Mouse (Mus musculus) hindbrain, postnatal 0 days (tissue): ENCODE data around the gene Gm20518. TPM values are rescaled to one million over a fixed set of nuclear protein-coding genes. Genes with fewer than 3 reads are reported as not detected.

Experiments used
- ATAC-seq: fragments of 200-750 bp; cut with Nextera tagmentation; 2 replicates; pipeline ENCODE4 v1.8.0; 2017; ENCODE audit warnings: mild to moderate bottlenecking, moderate TSS enrichment, moderate library complexity
- DNase-seq: peaks from one replicate; pipeline ENCODE4 v3.0.0-alpha.2; 2015; ENCODE audit warnings: low spot score
- H3K27ac ChIP-seq: fragments of 300-500 bp; sonication (generic); 2 replicates; pipeline ENCODE4 v1.5.1; 2014; ENCODE audit warnings: mild to moderate bottlenecking
- H3K27me3 ChIP-seq: fragments of 300-500 bp; sonication (generic); 2 replicates; pipeline ENCODE4 v1.6.1; 2014; ENCODE audit warnings: low read length, mixed read lengths; ENCODE audit not compliant: insufficient read depth
- H3K36me3 ChIP-seq: fragments of 300-500 bp; sonication (generic); 2 replicates; pipeline ENCODE4 v1.6.1; 2014; ENCODE audit warnings: low read length, mixed read lengths; ENCODE audit not compliant: insufficient read depth
- H3K4me1 ChIP-seq: fragments of 300-500 bp; sonication (generic); 2 replicates; pipeline ENCODE4 v1.6.1; 2014; ENCODE audit warnings: antibody characterized with exemption, low read length, mixed read lengths; ENCODE audit not compliant: insufficient read depth
- H3K4me2 ChIP-seq: fragments of 300-500 bp; sonication (generic); 2 replicates; pipeline ENCODE4 v1.6.1; 2014; ENCODE audit warnings: low read depth, mild to moderate bottlenecking, low read length, moderate library complexity, mixed read lengths
- H3K4me3 ChIP-seq: fragments of 300-500 bp; sonication (generic); 2 replicates; pipeline ENCODE4 v1.5.1; 2014; ENCODE audit warnings: low read length
- H3K9ac ChIP-seq: fragments of 300-500 bp; sonication (generic); replicated peaks from 2 replicates; pipeline ENCODE4 v1.6.1; 2014; ENCODE audit warnings: mild to moderate bottlenecking, low read length, moderate library complexity, mixed read lengths
- H3K9me3 ChIP-seq: fragments of 300-500 bp; sonication (generic); 2 replicates; pipeline ENCODE4 v1.6.1; 2016; ENCODE audit warnings: low read length, mixed read lengths
- CTCF ChIP-seq: IDR thresholded peaks from 2 replicates; pipeline ENCODE4 v1.5.1; 2016; ENCODE audit warnings: antibody characterized with exemption, control low read depth, low read depth
- WGBS: fragments of 180-500 bp; shearing (Covaris S2); extraction: QIAGEN DNeasy Blood & Tissue Kit; methylation state at CpG from one replicate; pipeline ENCODE4 v1.1.7; 2014; 5-methylcytosine and 5-hydroxymethylcytosine counted together
- polyA plus RNA-seq: library from polyadenylated mRNA; unstranded; fragments of >200 nt; fragmentation: Nextera tagmentation; extraction: Ambion mirVana; gene quantifications from 2 replicates; pipeline ENCODE4 v1.2.1, GENCODE M21; 2015
- total RNA-seq: library from RNA; depleted of rRNA; stranded (reverse); fragments of >200 nt; gene quantifications from 2 replicates; pipeline ENCODE4 v1.2.3, GENCODE M21; 2014

Gm20518 gene
- total and polyA plus RNA-seq, 2 experiments from 2014 or later: 0.20 to 0.42 TPM

DNA sequence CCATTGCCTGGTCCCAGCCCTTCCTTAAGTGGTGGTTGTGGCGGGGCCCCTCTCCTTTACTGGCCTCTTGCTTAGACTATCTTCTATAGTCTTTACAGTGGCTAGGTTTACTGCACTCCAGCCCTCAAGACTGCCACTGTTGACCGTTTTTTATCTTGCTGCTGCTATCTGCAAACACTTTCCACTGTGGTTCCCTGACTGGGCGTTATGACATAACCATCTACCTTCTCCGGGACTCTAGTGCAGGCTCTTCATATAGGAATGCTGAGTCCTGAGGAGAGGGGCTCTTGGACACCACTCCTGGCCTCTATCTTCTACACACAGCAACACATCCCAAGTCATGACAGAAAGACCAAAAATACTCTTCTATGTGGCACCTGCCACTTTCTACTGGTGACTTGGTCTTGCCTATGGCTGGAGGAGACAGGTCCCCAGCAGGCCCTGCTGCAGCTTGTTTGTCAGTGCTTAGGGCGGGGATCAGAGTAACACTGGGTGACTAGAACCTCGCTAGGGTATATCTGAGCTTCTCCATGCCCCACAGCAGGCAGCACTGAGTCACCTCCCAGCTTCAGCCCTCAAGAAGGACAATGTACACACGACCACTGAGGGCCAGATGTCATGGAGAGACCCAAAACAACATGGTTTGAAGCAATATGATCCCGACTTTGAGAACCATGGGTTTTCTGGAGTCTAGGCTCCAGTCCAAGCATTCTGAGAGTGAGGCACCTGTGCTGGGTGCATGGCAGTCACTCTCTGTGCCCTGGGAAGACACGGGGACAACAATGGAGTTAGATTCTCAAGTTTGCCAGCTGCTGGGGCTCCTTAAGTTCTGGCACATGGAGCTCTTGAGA is 42.3 kb upstream of the Gm20518 start:
- Histone ChIP-seq H3K4me3 (no peak overlapping the region), H3K4me2 (no peak overlapping the region), H3K4me1 (no peaks in the 10 kb centered on the region), H3K36me3 (no peaks in the 10 kb centered on the region), H3K9me3 (no peaks in the 10 kb centered on the region), H3K9ac (no peak overlapping the region), H3K27me3 (0 out of 2 replicates have a peak, but pooled peaks cover 4% of the 10 kb centered on the region), H3K27ac (no peak overlapping the region)
- 69% methylated on average over 9 of the region's 9 CpGs for WGBS
- DNase-seq: no peak
- no peak for ATAC-seq
- TF ChIP-seq CTCF: no peak

DNA sequence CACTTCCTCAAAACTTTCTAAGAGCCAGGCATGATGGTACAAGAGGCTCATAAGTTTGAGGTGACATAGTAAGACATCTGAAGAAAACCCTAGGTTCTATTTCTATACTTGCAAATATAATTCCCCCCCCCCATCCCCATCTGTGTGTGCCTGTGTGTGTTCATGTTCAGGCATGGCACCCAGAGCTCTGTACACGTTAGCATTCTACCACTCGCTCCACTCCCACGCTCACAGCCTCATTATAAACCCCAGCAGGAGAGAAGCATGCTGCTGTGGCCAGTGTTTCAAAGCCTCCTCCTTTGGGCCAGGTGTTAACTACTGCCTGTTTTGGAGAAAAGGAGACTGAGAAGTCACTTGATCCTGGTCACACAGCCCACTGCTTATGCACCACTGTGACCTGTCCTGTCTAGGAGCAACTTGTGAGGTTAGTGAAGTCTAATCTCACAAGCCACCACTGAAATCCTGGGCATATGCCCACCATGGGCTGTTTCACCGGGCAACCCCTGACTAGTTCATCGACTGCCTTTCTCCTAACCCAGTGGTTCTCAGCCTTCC is 40.5 kb upstream of the Gm20518 start:
- no peak for DNase-seq
- H3K4me1 ChIP-seq: peaks cover 3% of the 10 kb centered on the region
- H3K9me3 ChIP-seq: no peaks in the 10 kb centered on the region
- no peak for TF ChIP-seq CTCF
- H3K27me3 ChIP-seq: 0 out of 2 replicates have a peak, but pooled peaks cover 4% of the 10 kb centered on the region
- ATAC-seq: no peak
- WGBS: 72% methylated on average over 5 of the region's 5 CpGs
- H3K4me3 ChIP-seq: no peak overlapping the region
- no peak overlapping the region for H3K9ac ChIP-seq
- H3K27ac ChIP-seq: no peak overlapping the region
- no peaks in the 10 kb centered on the region for H3K36me3 ChIP-seq
- H3K4me2 ChIP-seq: no peak overlapping the region

DNA sequence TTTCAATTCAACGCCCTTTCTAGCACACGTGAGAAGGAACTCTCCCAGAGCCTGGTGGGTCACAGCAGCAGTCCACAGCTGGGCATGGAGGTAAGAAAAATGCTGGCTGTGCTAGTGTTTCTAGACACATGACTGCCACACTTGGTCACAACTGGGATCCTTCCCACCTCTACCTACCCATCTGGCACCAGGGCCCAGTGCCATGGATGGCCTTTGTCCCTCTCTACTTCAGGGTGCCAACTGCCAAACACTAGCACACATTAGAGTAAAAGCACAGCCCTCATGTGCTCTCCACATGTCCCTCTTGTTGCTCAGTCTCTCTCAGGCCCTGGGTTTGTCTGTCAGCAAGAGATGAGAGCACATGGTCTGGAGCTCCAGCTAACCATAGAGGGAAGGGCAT is 38.2 kb upstream of the Gm20518 start:
- no peak for DNase-seq
- ATAC-seq: no peak
- Histone ChIP-seq H3K27ac (peak overlapping the region; percentile 84; the same call in 1 of the 2 replicates), H3K4me3 (no peak overlapping the region), H3K27me3 (no peaks in the 10 kb centered on the region), H3K36me3 (peaks cover 15% of the 10 kb centered on the region; the same call in 1 of the 2 replicates), H3K4me1 (peaks cover 11% of the 10 kb centered on the region), H3K9me3 (no peaks in the 10 kb centered on the region), H3K9ac (no peak overlapping the region), H3K4me2 (no peak overlapping the region)
- WGBS: 47% methylated on average over 2 of the region's 2 CpGs
- TF ChIP-seq CTCF: no peak

GRCm38 (mm10) chr16:17929211-17929610 is 37.7 kb upstream of the Gm20518 start:
- Histone ChIP-seq H3K36me3 (peaks cover 15% of the 10 kb centered on the region; the same call in 1 of the 2 replicates), H3K27me3 (no peaks in the 10 kb centered on the region), H3K4me3 (no peak overlapping the region), H3K27ac (peak overlapping the region; percentile 84), H3K4me1 (peaks cover 11% of the 10 kb centered on the region), H3K4me2 (no peak overlapping the region), H3K9me3 (no peaks in the 10 kb centered on the region), H3K9ac (no peak overlapping the region)
- ATAC-seq (peak; percentile 3), DNase-seq (no peak)
- WGBS: 9% methylated on average over 2 of the region's 2 CpGs
- no peak for TF ChIP-seq CTCF

- peak; percentile 77 for TF ChIP-seq CTCF
- peak overlapping the region; percentile 84 for H3K27ac ChIP-seq
- H3K9ac ChIP-seq: peak overlapping the region; percentile 81
- 1% methylated on average over 9 of the region's 9 CpGs for WGBS
- H3K27me3 ChIP-seq: no peaks in the 10 kb centered on the region
- peak; percentile 70 for ATAC-seq
- H3K9me3 ChIP-seq: no peaks in the 10 kb centered on the region
- H3K4me2 ChIP-seq: peak overlapping the region; percentile 80
- H3K4me1 ChIP-seq: peaks cover 11% of the 10 kb centered on the region
- peak; percentile 88 for DNase-seq
- peaks cover 15% of the 10 kb centered on the region; the same call in 1 of the 2 replicates for H3K36me3 ChIP-seq
- peak overlapping the region; percentile 85 for H3K4me3 ChIP-seq
These were observed 37.2 kb upstream of the Gm20518 start for GRCm38 (mm10) chr16:17928627-17929104.

DNA sequence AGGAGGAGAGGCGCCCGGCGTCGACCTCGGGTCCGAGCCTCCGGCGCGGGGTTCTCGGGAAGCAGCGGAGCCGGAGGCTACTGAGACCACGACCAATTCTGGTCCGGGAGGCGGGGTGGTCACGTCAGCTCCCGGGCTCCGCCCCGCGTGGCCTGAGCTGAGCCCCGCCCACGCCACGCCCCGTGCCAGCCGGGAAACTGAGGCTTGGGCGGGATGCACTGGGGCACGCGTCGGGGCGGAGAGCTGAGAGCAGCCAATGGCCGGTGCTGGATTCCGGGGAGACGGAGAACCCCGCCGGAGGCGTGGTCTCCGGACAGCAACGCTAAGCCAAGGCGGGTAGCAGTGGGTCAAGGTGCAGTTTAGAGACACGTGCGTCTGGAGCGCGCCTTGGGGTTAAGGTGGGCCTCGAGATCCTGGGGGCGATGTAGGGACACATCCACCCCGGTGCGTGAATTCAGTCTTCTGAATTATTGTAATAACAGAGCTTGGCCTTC is 36.7 kb upstream of the Gm20518 start, which contains the start of gene Slc25a1:
Slc25a1 (minus strand) TSS at position 133 of the 494 bp plus-strand sequence.
- DNase-seq (peak; percentile 83), ATAC-seq (peak; percentile 74)
- H3K36me3 ChIP-seq: peaks cover 15% of the 10 kb centered on the region; the same call in 1 of the 2 replicates
- H3K27me3 ChIP-seq: no peaks in the 10 kb centered on the region
- H3K27ac ChIP-seq: peak within 1 kb of the TSS; percentile 84
- peak within 1 kb of the TSS; percentile 85 for H3K4me3 ChIP-seq
- no peak for TF ChIP-seq CTCF
- H3K9ac ChIP-seq: peak within 1 kb of the TSS; percentile 81
- peak within 1 kb of the TSS; percentile 80 for H3K4me2 ChIP-seq
- peaks cover 11% of the 10 kb centered on the region for H3K4me1 ChIP-seq
- no peaks in the 10 kb centered on the region for H3K9me3 ChIP-seq
- under 1% methylated on average over 47 of the region's 47 CpGs for WGBS
